Mouse (Mus musculus) small intestine, adult 2 months (tissue): Measurements from ENCODE around the gene 2210016L21Rik.

ENCODE experiments used
- CTCF ChIP-seq: fragments of 200-500 bp; IDR thresholded peaks from 2 replicates; pipeline ENCODE4 v1.5.1; 2012; ENCODE audit warnings: low read depth, mild to moderate bottlenecking, control low read depth, inconsistent platforms, low read length, moderate library complexity, mixed read lengths; ENCODE audit not compliant: insufficient replicate concordance, insufficient read length; ENCODE audit errors: extremely low read depth
- POLR2A ChIP-seq: fragments of 200-500 bp; IDR thresholded peaks from 2 replicates; pipeline ENCODE4 v1.6.1; 2012; ENCODE audit warnings: low read depth, mild to moderate bottlenecking, control low read depth, inconsistent platforms, low read length, moderate library complexity

GRCm38 (mm10) chr5:114967523-114968268 is 25.7 kb downstream of the 2210016L21Rik start:
- TF ChIP-seq CTCF (no peak), POLR2A (0 out of 2 replicates have a peak, but pooled peaks have one; percentile 16)
